Mouse (Mus musculus) layer of hippocampus, adult 9-11 months (tissue): ENCODE measurements around the gene Inpp5a.
A peak's percentile ranks its signal among the peaks of the same experiment; 100 is the strongest.

Experiments used
- DNase-seq: peaks from one replicate; pipeline ENCODE4 v3.0.0; 2022

Inpp5a gene

GRCm38 (mm10) chr7:139479626-139480025, 90.7 kb downstream of the Inpp5a start:
- peak; percentile 45 for DNase-seq

- peak; percentile 58 for DNase-seq
Observed at GRCm38 (mm10) chr7:139484206-139484955, 95.5 kb downstream of the Inpp5a start.

- no peak for DNase-seq
Observed at GRCm38 (mm10) chr7:139489721-139490211, 100.9 kb downstream of the Inpp5a start.

- no peak for DNase-seq
Observed at GRCm38 (mm10) chr7:139492351-139492750, 103.4 kb downstream of the Inpp5a start.

- DNase-seq = no peak
Observed at GRCm38 (mm10) chr7:139492946-139493345, 104.0 kb downstream of the Inpp5a start.

GRCm38 (mm10) chr7:139495791-139496190, 106.9 kb downstream of the Inpp5a start:
- no peak for DNase-seq

GRCm38 (mm10) chr7:139498038-139498625, 109.2 kb downstream of the Inpp5a start:
- no peak for DNase-seq

GRCm38 (mm10) chr7:139504064-139504463, 115.2 kb downstream of the Inpp5a start:
- no peak for DNase-seq

GRCm38 (mm10) chr7:139506677-139507412, 117.9 kb downstream of the Inpp5a start:
- DNase-seq = no peak

- DNase-seq = no peak
Observed at GRCm38 (mm10) chr7:139508938-139509337, 120.0 kb downstream of the Inpp5a start.

- DNase-seq = no peak
Observed at GRCm38 (mm10) chr7:139515959-139516660, 127.2 kb downstream of the Inpp5a start.

- DNase-seq = no peak
Observed at GRCm38 (mm10) chr7:139516661-139517016, 127.7 kb downstream of the Inpp5a start.

GRCm38 (mm10) chr7:139518352-139518751, 129.4 kb downstream of the Inpp5a start:
- DNase-seq = no peak

- peak; percentile 50 for DNase-seq
Observed at GRCm38 (mm10) chr7:139528309-139529076, 139.6 kb downstream of the Inpp5a start.

GRCm38 (mm10) chr7:139529208-139529607, 140.3 kb downstream of the Inpp5a start:
- no peak for DNase-seq

GRCm38 (mm10) chr7:139530591-139531427, 141.9 kb downstream of the Inpp5a start:
- DNase-seq = no peak

GRCm38 (mm10) chr7:139531428-139531801, 142.5 kb downstream of the Inpp5a start:
- DNase-seq = no peak

GRCm38 (mm10) chr7:139536331-139536730, 147.4 kb downstream of the Inpp5a start:
- no peak for DNase-seq

GRCm38 (mm10) chr7:139536831-139537230, 147.9 kb downstream of the Inpp5a start:
- DNase-seq = no peak

- no peak for DNase-seq
Observed at GRCm38 (mm10) chr7:139537831-139538230, 148.9 kb downstream of the Inpp5a start.

- DNase-seq = peak; percentile 63
Observed at GRCm38 (mm10) chr7:139538541-139538940, 149.6 kb downstream of the Inpp5a start.
